Mouse (Mus musculus): Measurements from ENCODE around the gene Acox1. TPM values are rescaled to one million over a fixed set of nuclear protein-coding genes. Genes with fewer than 3 reads are reported as not detected.

Gene Acox1
- polyA plus RNA-seq, 1 experiment: 44.2 TPM

DNA sequence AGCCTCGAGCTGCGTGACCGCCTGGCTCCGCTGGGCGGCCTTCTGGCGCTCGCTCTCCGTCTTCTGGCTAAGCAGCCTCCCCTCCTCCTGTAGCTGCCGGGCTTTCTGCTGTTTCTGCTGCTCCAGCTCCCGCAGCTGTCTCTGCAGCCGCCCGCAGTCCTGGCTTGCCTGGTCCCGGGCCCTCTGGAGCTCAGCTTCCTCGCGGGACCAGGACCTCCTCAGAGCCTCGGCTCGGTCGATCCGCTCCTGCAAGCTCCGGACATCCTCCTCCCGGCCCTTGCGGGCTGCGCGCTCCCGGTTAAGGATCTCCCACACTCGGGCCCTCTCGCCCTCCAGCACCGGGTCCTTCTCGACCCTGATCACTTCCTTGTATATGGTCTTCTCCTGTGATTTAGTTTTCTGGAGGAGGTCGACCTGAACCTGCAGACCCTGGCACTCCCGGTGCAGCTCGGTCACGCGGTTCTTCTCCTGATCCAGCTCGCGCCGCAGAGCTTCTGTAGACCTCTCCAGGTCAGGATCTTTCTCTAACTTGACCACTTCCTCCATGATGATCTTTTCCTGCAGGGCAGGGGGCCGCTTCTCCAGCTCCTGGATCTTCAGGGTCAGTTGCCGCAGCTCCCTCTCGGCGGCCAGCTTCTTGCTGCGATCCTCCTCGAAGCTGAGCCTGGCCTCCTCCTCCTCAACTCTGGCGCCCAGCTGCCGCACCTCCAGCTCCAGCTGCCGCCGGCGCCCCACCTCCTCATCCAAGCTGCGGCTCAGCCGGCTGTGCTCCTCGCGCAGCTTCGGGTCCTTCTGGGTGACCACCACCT, 23.3 kb upstream of the Acox1 start:
- Histone ChIP-seq H3K4me1 (replicated peaks; ENCODE audit: control insufficient read depth, insufficient read depth, low read length) (peaks cover 15% of the 10 kb centered on the region), H3K27ac (ENCODE audit: control insufficient read depth, insufficient read depth, low read length) (no peak overlapping the region), H3K27me3 (ENCODE audit: control insufficient read depth, insufficient read depth, low read length) (no peaks in the 10 kb centered on the region), H3K4me3 (ENCODE audit: control insufficient read depth, insufficient read depth, low read length) (no peak overlapping the region), H3K36me3 (ENCODE audit: control insufficient read depth, insufficient read depth, low read length) (no peaks in the 10 kb centered on the region)
- DNase-seq: no peak
- WGBS: 71% methylated on average over 53 of the region's 53 CpGs
- no peak for TF ChIP-seq POLR2A (IDR thresholded peaks at IDR 0.05; ENCODE audit: control insufficient read depth, extremely low read depth, insufficient read depth, low read length, poor library complexity)
- TF ChIP-seq CTCF (IDR thresholded peaks at IDR 0.05; ENCODE audit: borderline replicate concordance, control insufficient read depth, extremely low read depth, insufficient read depth, low read length, poor library complexity): no peak

DNA sequence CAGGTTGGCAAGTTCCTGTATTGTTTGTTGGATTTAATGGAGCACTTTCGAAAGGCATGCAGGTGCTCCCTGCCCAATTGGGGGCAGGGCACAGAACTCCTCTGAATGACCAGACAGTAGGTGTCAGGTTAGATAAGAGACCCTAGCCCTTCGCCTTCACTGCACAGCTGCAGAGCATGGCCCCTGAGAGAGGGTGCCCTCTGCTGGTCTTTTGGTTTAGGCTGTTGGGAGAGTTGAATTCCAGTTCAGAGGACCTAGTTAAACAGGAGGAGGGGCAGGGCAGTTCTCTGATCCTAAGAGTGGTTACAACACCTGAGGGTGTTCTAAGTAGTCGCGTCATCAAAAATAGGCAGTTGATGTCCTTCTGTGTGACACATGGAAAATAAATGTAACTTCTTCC, 21.0 kb upstream of the Acox1 start:
- Histone ChIP-seq H3K4me3 (ENCODE audit: control insufficient read depth, insufficient read depth, low read length) (no peak overlapping the region), H3K36me3 (ENCODE audit: control insufficient read depth, insufficient read depth, low read length) (no peaks in the 10 kb centered on the region), H3K27me3 (ENCODE audit: control insufficient read depth, insufficient read depth, low read length) (no peaks in the 10 kb centered on the region), H3K4me1 (replicated peaks; ENCODE audit: control insufficient read depth, insufficient read depth, low read length) (peaks cover 15% of the 10 kb centered on the region), H3K27ac (ENCODE audit: control insufficient read depth, insufficient read depth, low read length) (no peak overlapping the region)
- 38% methylated on average over 4 of the region's 4 CpGs for WGBS
- peak; percentile 76 for DNase-seq
- TF ChIP-seq CTCF (IDR thresholded peaks at IDR 0.05; ENCODE audit: borderline replicate concordance, control insufficient read depth, extremely low read depth, insufficient read depth, low read length, poor library complexity) (peak; percentile 58; the same call in 1 of the 2 replicates), POLR2A (IDR thresholded peaks at IDR 0.05; ENCODE audit: control insufficient read depth, extremely low read depth, insufficient read depth, low read length, poor library complexity) (no peak)

DNA sequence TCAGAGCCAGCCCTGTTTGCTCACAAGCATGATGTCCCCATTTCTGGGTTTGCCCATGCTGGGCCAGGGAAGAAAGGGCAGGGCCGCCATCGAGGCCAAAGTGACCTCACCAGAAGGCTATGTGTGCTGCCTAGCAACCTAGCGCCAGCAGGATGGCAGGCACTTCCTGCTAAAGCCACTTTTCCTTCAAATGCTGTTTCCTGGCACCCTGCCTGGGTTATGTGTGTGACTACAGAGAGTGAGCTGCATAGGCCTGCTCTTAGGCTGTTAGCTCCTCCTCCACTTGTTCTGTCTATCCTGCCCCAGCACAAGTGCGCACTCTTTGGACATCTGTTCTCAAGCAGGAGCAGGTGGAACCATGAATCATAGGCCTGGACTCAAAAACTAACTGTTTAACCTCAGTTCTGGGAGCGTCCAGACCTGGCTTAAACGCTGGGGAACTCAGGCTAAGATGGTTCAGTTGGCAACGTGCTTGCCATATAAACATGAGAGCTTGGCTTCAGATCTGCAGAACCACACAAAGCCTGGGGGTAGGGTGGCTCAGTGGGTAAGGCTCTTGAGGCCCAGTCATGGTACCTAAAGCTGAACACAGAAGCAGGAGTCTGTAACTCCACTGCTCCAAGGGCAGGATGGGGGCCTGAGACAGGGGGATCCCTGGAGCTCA, 20.0 kb upstream of the Acox1 start:
- peak; percentile 17 for DNase-seq
- Histone ChIP-seq H3K4me1 (replicated peaks; ENCODE audit: control insufficient read depth, insufficient read depth, low read length) (peaks cover 15% of the 10 kb centered on the region), H3K4me3 (ENCODE audit: control insufficient read depth, insufficient read depth, low read length) (no peak overlapping the region), H3K36me3 (ENCODE audit: control insufficient read depth, insufficient read depth, low read length) (no peaks in the 10 kb centered on the region), H3K27ac (ENCODE audit: control insufficient read depth, insufficient read depth, low read length) (no peak overlapping the region), H3K27me3 (ENCODE audit: control insufficient read depth, insufficient read depth, low read length) (no peaks in the 10 kb centered on the region)
- TF ChIP-seq POLR2A (IDR thresholded peaks at IDR 0.05; ENCODE audit: control insufficient read depth, extremely low read depth, insufficient read depth, low read length, poor library complexity) (no peak), CTCF (IDR thresholded peaks at IDR 0.05; ENCODE audit: borderline replicate concordance, control insufficient read depth, extremely low read depth, insufficient read depth, low read length, poor library complexity) (no peak)
- 24% methylated on average over 7 of the region's 7 CpGs for WGBS

DNA sequence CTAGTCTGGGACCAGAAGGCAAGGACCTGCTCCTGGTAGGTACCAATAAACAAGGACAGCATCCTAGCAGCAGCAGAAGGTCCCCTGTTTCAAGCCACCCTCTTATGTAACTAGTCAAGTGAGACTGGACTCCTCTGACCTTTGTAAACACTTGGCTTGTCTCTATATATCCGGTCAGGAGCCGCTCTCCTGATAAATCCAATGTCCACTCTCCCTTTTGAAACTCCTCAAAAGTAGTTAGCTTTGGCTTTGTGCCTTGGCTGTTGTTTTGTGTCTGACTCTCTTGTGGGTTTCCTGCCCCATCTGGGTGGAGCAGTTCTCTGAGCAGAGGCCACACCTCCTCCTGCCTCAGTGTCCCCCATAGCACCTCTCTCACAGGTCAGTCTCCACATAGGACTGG, 19.4 kb upstream of the Acox1 start:
- H3K27ac ChIP-seq (ENCODE audit: control insufficient read depth, insufficient read depth, low read length): no peak overlapping the region
- DNase-seq: no peak
- H3K36me3 ChIP-seq (ENCODE audit: control insufficient read depth, insufficient read depth, low read length): no peaks in the 10 kb centered on the region
- H3K27me3 ChIP-seq (ENCODE audit: control insufficient read depth, insufficient read depth, low read length): no peaks in the 10 kb centered on the region
- peaks cover 15% of the 10 kb centered on the region for H3K4me1 ChIP-seq (replicated peaks; ENCODE audit: control insufficient read depth, insufficient read depth, low read length)
- 76% methylated on average over 2 of the region's 2 CpGs for whole genome bisulfite sequencing
- no peak for TF ChIP-seq POLR2A (IDR thresholded peaks at IDR 0.05; ENCODE audit: control insufficient read depth, extremely low read depth, insufficient read depth, low read length, poor library complexity)
- no peak for TF ChIP-seq CTCF (IDR thresholded peaks at IDR 0.05; ENCODE audit: borderline replicate concordance, control insufficient read depth, extremely low read depth, insufficient read depth, low read length, poor library complexity)
- H3K4me3 ChIP-seq (ENCODE audit: control insufficient read depth, insufficient read depth, low read length): no peak overlapping the region

DNA sequence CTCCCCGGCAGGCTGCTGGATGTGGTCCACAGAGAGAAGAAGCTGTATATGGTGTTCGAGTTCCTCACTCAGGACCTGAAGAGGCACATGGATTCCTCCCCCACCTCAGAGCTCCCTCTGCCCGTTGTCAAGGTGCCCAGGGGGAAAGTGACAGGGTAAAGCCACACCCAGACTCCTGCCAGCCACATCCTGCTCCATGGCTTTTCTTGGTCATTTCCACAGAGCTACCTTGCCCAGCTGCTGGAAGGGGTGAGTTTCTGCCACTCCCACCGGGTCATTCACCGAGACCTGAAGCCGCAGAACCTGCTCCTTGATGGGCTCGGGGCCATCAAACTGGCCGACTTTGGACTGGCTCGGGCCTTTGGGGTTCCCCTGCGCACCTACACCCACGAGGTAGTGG, 17.7 kb upstream of the Acox1 start:
- 76% methylated on average over 11 of the region's 11 CpGs for WGBS
- Histone ChIP-seq H3K4me1 (replicated peaks; ENCODE audit: control insufficient read depth, insufficient read depth, low read length) (peaks cover 15% of the 10 kb centered on the region), H3K36me3 (ENCODE audit: control insufficient read depth, insufficient read depth, low read length) (no peaks in the 10 kb centered on the region), H3K27ac (ENCODE audit: control insufficient read depth, insufficient read depth, low read length) (no peak overlapping the region), H3K27me3 (ENCODE audit: control insufficient read depth, insufficient read depth, low read length) (no peaks in the 10 kb centered on the region), H3K4me3 (ENCODE audit: control insufficient read depth, insufficient read depth, low read length) (no peak overlapping the region)
- no peak for DNase-seq
- TF ChIP-seq CTCF (IDR thresholded peaks at IDR 0.05; ENCODE audit: borderline replicate concordance, control insufficient read depth, extremely low read depth, insufficient read depth, low read length, poor library complexity) (no peak), POLR2A (IDR thresholded peaks at IDR 0.05; ENCODE audit: control insufficient read depth, extremely low read depth, insufficient read depth, low read length, poor library complexity) (no peak)

DNA sequence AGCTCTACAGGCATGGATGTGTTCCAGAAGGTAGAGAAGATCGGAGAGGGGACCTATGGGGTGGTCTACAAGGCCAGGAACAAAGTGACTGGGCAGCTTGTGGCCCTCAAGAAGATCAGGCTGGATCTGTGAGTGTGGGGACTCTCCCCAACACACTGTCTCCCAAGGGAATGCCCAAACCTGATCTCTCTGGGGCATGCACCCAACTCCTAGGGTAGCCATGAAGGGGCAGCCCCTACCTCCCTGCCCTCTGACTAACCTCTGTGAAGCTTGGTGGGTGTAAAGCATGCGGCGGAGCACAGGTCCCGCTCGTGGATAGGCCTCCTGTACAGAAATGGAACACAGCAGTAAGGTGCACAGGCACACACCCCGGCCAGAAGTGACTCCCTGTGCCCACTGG, 17.1 kb upstream of the Acox1 start:
- H3K4me3 ChIP-seq (ENCODE audit: control insufficient read depth, insufficient read depth, low read length): no peak overlapping the region
- peaks cover 15% of the 10 kb centered on the region for H3K4me1 ChIP-seq (replicated peaks; ENCODE audit: control insufficient read depth, insufficient read depth, low read length)
- WGBS: 92% methylated on average over 6 of the region's 6 CpGs

More for the DNA sequence above, 17.1 kb upstream of the Acox1 start:
- no peaks in the 10 kb centered on the region for H3K36me3 ChIP-seq (ENCODE audit: control insufficient read depth, insufficient read depth, low read length)
- DNase-seq: no peak
- no peak for TF ChIP-seq CTCF (IDR thresholded peaks at IDR 0.05; ENCODE audit: borderline replicate concordance, control insufficient read depth, extremely low read depth, insufficient read depth, low read length, poor library complexity)
- no peak for TF ChIP-seq POLR2A (IDR thresholded peaks at IDR 0.05; ENCODE audit: control insufficient read depth, extremely low read depth, insufficient read depth, low read length, poor library complexity)
- no peaks in the 10 kb centered on the region for H3K27me3 ChIP-seq (ENCODE audit: control insufficient read depth, insufficient read depth, low read length)
- H3K27ac ChIP-seq (ENCODE audit: control insufficient read depth, insufficient read depth, low read length): no peak overlapping the region
